23 mouse cellular contexts compared by ENCODE assay signal in the genomic region with DNA sequence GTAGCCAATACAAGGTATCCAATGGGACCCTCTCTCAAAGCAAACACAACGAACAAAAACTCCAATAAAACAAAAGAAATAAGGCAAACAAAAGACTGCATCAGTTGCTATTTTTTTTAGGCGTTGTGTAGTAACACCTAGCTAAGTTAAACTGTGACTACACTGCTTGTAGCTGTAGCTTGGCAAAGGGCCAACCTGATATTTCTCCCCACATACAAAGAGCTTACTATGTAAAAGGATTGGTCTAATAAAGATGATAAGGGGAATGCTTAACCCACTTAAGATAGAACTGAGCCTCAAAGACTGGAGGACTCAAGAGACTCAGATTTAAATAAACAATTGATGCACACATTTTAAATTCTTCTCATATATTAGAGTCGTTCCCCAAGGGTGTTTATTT.
DNase-seq lines count a peak whose midpoint lies in the region; ATAC-seq and TF ChIP-seq lines count a peak whose summit lies in the region.
"Had no signal": no experiment of that assay in that cellular context is flagged by ENCODE, and none has a peak within 500 bp of the region (broad histone marks: within the 10 kb centered on the region; RNA-seq: fewer than 3 reads in every experiment).

No protein-coding gene starts in this region.

- H3K36me3 ChIP-seq in hindbrain, postnatal 0 days (ENCODE audit: insufficient read depth, low read length) = no peaks in the 10 kb centered on the region
- no peaks in the 10 kb centered on the region for H3K36me3 ChIP-seq in hindbrain, embryonic 12.5 days
- H3K36me3 ChIP-seq in neural tube, embryonic 15.5 days = no peaks in the 10 kb centered on the region
- H3K36me3 ChIP-seq: embryonic facial prominence, embryonic 12.5 days; heart, embryonic 13.5 days; limb, embryonic 12.5 days had no signal

- no peak overlapping the region for H3K27ac ChIP-seq in hindbrain, postnatal 0 days
- no peak overlapping the region for H3K27ac ChIP-seq in hindbrain, embryonic 12.5 days
- H3K27ac ChIP-seq in neural tube, embryonic 15.5 days (replicated peaks) = peak overlapping the region; percentile 37; the same call in 1 of the 2 replicates
- H3K27ac ChIP-seq: embryonic facial prominence, embryonic 12.5 days; heart, embryonic 13.5 days; limb, embryonic 12.5 days; macrophage had no signal

- ATAC-seq in hindbrain, postnatal 0 days = no peak
- ATAC-seq in hindbrain, embryonic 12.5 days (ENCODE audit: low FRiP score) = no peak
- ATAC-seq in neural tube, embryonic 15.5 days (ENCODE audit: low FRiP score) = no peak
- ATAC-seq: activated CD4-positive, CD25-positive, alpha-beta regulatory T cell, adult 4 months; forebrain, embryonic 13.5 days; liver, postnatal 0 days had no signal

- no peaks in the 10 kb centered on the region for H3K9me3 ChIP-seq in hindbrain, postnatal 0 days (ENCODE audit: low read length)
- H3K9me3 ChIP-seq in hindbrain, embryonic 12.5 days (replicated peaks) = no peaks in the 10 kb centered on the region
- H3K9me3 ChIP-seq in neural tube, embryonic 15.5 days (replicated peaks) = no peaks in the 10 kb centered on the region
- H3K9me3 ChIP-seq: embryonic facial prominence, embryonic 12.5 days; forebrain, embryonic 13.5 days; heart, embryonic 13.5 days; limb, embryonic 12.5 days had no signal

- peaks cover 15% of the 10 kb centered on the region for H3K4me1 ChIP-seq in hindbrain, postnatal 0 days (ENCODE audit: insufficient read depth, low read length)
- H3K4me1 ChIP-seq in hindbrain, embryonic 12.5 days = peaks cover 31% of the 10 kb centered on the region
- H3K4me1 ChIP-seq in neural tube, embryonic 15.5 days = peaks cover 61% of the 10 kb centered on the region

- peak; percentile 38 for DNase-seq in hindbrain, postnatal 0 days (ENCODE audit: low spot score)
- DNase-seq in retina, postnatal 1 day = peak; percentile 38
- no peak for DNase-seq in retina, embryonic 14.5 days (ENCODE audit: low spot score)
- no peak for DNase-seq in spleen, adult 12 weeks (ENCODE audit: low spot score)
- no peak for DNase-seq in kidney, adult 8-10 months
- DNase-seq: adrenal gland, adult 8-10 months; cerebellum, adult 2 months; cerebellum, postnatal 25 days; gastrocnemius, postnatal 14 days; heart, adult 18-20 months; heart, postnatal 14 days; kidney, postnatal 4 days; liver, postnatal 0 days; right cerebral cortex, postnatal 4 days had no signal

- no peaks in the 10 kb centered on the region for H3K27me3 ChIP-seq in hindbrain, postnatal 0 days (ENCODE audit: insufficient read depth, low read length)
- H3K27me3 ChIP-seq in hindbrain, embryonic 12.5 days = no peaks in the 10 kb centered on the region
- H3K27me3 ChIP-seq in neural tube, embryonic 15.5 days (replicated peaks) = no peaks in the 10 kb centered on the region
- H3K27me3 ChIP-seq: embryonic facial prominence, embryonic 12.5 days; forebrain, embryonic 13.5 days; limb, embryonic 12.5 days had no signal

- H3K9ac ChIP-seq in hindbrain, postnatal 0 days (replicated peaks; ENCODE audit: low read length) = no peak overlapping the region
- no peak overlapping the region for H3K9ac ChIP-seq in hindbrain, embryonic 12.5 days
- no peak overlapping the region for H3K9ac ChIP-seq in neural tube, embryonic 15.5 days (replicated peaks)
- H3K9ac ChIP-seq: embryonic facial prominence, embryonic 12.5 days; forebrain, embryonic 13.5 days; heart, embryonic 13.5 days; limb, embryonic 12.5 days; liver, postnatal 0 days had no signal

- no peak overlapping the region for H3K4me3 ChIP-seq in hindbrain, postnatal 0 days (ENCODE audit: low read length)
- H3K4me3 ChIP-seq in hindbrain, embryonic 12.5 days = no peak overlapping the region
- H3K4me3 ChIP-seq in neural tube, embryonic 15.5 days (replicated peaks) = no peak overlapping the region
- H3K4me3 ChIP-seq: embryonic facial prominence, embryonic 12.5 days; forebrain, embryonic 13.5 days; heart, embryonic 13.5 days; limb, embryonic 12.5 days had no signal

- WGBS in hindbrain, postnatal 0 days = 62% methylated on average over 3 of the region's 3 CpGs
- whole genome bisulfite sequencing in hindbrain, embryonic 12.5 days = 84% methylated on average over 3 of the region's 3 CpGs
- WGBS in neural tube, embryonic 15.5 days = 60% methylated on average over 3 of the region's 3 CpGs

- H3K4me2 ChIP-seq in hindbrain, postnatal 0 days (ENCODE audit: low read depth, low read length) = no peak overlapping the region
- H3K4me2 ChIP-seq in hindbrain, embryonic 12.5 days (replicated peaks) = no peak overlapping the region
- H3K4me2 ChIP-seq in neural tube, embryonic 15.5 days = no peak overlapping the region
- H3K4me2 ChIP-seq: embryonic facial prominence, embryonic 12.5 days; forebrain, embryonic 13.5 days; heart, embryonic 13.5 days; limb, embryonic 12.5 days; liver, embryonic 11.5 days had no signal

- TF ChIP-seq CTCF in hindbrain, postnatal 0 days (IDR thresholded peaks at IDR 0.05; ENCODE audit: low read depth) = no peak

Comparison
In these comparisons a context has a peak if more than half of its experiments do, and no peak if none do; other contexts are left out.
1. DNase-seq: peak in hindbrain, postnatal 0 days (single experiment) and retina, postnatal 1 day (single experiment); none in retina, embryonic 14.5 days (single experiment), spleen, adult 12 weeks (single experiment) and kidney, adult 8-10 months (0 of 2).